Mouse (Mus musculus): Measurements from ENCODE around the gene Aff4. TPM values are rescaled to one million over a fixed set of nuclear protein-coding genes. Genes with fewer than 3 reads are reported as not detected.
"Not testable (repeated sequence)": the region's sequence is repeated elsewhere in the genome, so short reads cannot be mapped to it uniquely, and the experiment has no call there.

Aff4 gene
- 70.3 and 71.1 TPM in 2 replicates for polyA plus RNA-seq (2016; fragmentation: Nextera tagmentation; extraction: Ambion mirVana)

DNA sequence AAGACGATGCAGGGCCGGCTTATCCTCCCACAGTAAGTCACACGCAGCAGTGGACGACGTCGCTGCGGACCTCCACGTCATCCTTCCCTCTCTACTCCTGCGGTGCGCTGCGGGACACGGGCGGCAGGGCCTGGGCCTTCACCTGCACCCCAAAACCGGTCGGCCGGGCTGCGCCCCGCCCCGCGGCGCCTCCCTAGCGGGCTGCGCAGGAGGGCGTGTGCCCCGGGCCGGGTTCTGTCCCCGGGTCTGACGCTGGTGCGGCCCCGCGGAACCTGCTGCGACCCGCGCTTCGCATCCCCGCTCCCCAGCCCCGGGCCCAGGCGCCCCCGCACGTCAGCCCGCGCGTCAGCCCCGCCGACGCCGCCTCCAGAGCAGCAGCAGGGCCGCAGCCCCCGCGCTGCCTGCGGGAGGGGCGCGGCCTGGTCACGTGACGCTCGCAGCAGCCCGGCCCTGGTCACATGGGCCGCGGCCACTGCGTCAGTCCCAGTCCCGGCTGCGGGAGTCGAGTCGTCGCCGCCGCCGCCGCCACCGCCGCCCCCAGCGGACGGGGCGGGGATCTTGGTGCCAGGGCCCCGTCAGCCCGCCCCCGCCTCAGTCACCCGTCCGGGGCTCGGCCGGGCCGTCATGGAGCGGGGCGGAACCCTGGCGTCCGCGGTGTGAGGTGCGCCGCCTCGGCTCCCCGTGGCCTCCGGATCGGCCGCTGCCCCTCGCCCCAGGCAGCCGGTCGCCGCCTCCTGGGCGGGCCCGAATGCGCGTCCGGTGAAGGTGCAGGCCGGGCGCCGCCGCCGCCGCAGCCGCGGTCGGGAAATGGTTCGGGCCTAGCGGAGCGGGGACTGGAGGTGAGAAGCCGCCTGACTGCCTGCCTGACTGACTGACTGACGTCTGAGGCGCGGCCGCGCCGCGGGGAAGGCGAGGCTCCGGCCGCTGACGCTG is at the start of gene Aff4:
Aff4 (plus strand) TSS at position 543 of the 933 bp plus-strand sequence.
- under 1% methylated on average over 113 of the region's 127 CpGs for WGBS
- ATAC-seq (ENCODE audit: insufficient number of reproducible peaks, insufficient read depth, low FRiP score, low TSS enrichment): peak; percentile 89
- H3K27ac ChIP-seq: peak within 1 kb of the TSS; percentile 96

DNA sequence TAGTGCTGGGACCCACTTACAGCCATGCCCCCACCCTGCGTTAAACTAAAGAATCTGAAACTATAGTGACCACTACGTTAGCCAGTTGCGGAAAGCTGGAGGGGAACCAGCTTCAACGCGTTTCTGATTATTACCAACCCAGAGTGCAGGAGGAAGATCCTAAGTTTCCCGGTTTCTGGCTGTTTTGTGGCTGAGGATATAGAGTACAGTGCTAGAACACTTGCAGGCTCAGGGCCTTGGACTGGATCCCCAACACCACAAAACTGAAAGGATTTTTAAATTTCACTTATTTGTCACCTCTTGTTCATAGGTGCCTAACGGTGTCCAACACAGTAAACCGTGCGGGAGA is 49.5 kb upstream of the Aff4 start:
- Histone ChIP-seq H3K9me3 (no peaks in the 10 kb centered on the region), H3K36me3 (0 out of 2 replicates have a peak, but pooled peaks cover 8% of the 10 kb centered on the region), H3K27ac (peak overlapping the region; percentile 98), H3K4me2 (replicated peaks) (peak overlapping the region; percentile 73), H3K4me1 (peaks cover 22% of the 10 kb centered on the region), H3K27me3 (no peaks in the 10 kb centered on the region), H3K9ac (peak overlapping the region; percentile 64), H3K4me3 (peak overlapping the region; percentile 99)
- WGBS: 53% methylated on average over 9 of the region's 9 CpGs
- no peak for ATAC-seq (ENCODE audit: insufficient number of reproducible peaks, insufficient read depth, low FRiP score, low TSS enrichment)

More for the DNA sequence above, at the start of gene Aff4:
- Histone ChIP-seq H3K4me2 (replicated peaks) (peak within 1 kb of the TSS; percentile 60), H3K9me3 (no peaks in the 10 kb centered on the region), H3K4me1 (peaks cover 9% of the 10 kb centered on the region), H3K4me3 (peak within 1 kb of the TSS; percentile 97), H3K9ac (peak within 1 kb of the TSS; percentile 98), H3K36me3 (no peaks in the 10 kb centered on the region), H3K27me3 (no peaks in the 10 kb centered on the region)

DNA sequence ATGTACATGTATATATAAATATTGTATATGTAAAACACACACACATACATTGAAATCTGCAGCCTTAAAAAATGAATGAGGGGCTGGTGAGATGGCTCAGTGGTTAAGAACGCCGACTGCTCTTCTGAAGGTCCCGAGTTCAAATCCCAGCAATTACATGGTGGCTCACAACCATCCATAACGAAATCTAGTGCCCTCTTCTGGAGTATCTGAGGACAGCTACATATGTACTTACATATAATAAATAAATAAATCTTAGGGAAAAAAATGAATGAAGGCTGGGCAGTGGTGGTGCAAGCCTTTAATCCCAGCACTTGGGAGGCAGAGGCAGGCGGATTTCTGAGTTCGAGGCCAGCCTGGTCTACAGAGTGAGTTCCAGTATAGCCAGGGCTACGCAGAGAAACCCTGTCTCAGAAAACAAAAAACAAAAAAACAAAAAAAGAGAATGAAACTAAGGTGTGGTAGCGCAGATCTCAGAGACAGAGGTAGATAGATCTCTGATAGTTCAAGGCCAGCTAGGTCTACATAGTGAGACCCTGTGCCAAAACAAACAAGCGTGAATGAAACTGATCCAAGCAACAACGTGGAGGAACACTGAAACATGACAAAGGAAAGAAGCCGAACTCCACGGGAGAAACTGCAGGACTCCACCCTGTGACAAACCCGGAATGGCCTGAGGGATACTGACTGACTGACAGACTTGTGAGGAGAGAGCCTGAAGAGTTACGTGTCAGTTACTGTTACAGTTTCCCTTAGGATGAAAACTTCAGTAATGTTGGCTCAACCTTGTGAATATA is 46.4 kb upstream of the Aff4 start:
- WGBS: 84% methylated on average over 14 of the region's 14 CpGs
- H3K36me3 ChIP-seq: no peaks in the 10 kb centered on the region
- no peak for ATAC-seq (ENCODE audit: insufficient number of reproducible peaks, insufficient read depth, low FRiP score, low TSS enrichment)
- H3K9me3 ChIP-seq: no peaks in the 10 kb centered on the region
- H3K27me3 ChIP-seq: no peaks in the 10 kb centered on the region
- no peak overlapping the region for H3K4me2 ChIP-seq (replicated peaks)
- H3K27ac ChIP-seq: no peak overlapping the region
- peaks cover 20% of the 10 kb centered on the region for H3K4me1 ChIP-seq
- no peak overlapping the region for H3K9ac ChIP-seq
- no peak overlapping the region for H3K4me3 ChIP-seq

DNA sequence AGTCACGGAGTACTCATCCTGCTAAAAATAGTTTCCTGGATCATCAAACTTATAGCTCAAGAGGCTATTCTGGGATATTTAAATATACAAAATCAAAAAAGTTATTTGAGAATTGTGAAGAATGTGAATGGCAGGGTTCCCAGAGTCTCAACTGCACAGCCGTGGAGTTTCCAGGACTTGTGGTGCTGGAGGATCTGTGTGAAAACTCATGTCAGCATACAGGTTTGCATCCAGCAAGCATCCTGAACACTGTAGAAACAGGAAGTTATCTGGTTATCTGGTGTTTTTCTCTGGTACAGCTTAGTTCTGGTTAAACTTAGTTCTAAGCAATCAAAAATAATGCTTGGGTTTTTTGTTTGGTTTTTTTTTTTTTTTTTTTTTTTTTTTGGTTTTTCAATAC is 43.7 kb upstream of the Aff4 start:
- H3K4me2 ChIP-seq (replicated peaks): no peak overlapping the region
- no peak for ATAC-seq (ENCODE audit: insufficient number of reproducible peaks, insufficient read depth, low FRiP score, low TSS enrichment)
- H3K27me3 ChIP-seq: no peaks in the 10 kb centered on the region
- 88% methylated on average over 2 of the region's 2 CpGs for WGBS
- no peak overlapping the region for H3K9ac ChIP-seq
- no peaks in the 10 kb centered on the region for H3K36me3 ChIP-seq
- H3K4me3 ChIP-seq: no peak overlapping the region
- no peaks in the 10 kb centered on the region for H3K9me3 ChIP-seq
- H3K4me1 ChIP-seq: peaks cover 14% of the 10 kb centered on the region
- no peak overlapping the region for H3K27ac ChIP-seq

DNA sequence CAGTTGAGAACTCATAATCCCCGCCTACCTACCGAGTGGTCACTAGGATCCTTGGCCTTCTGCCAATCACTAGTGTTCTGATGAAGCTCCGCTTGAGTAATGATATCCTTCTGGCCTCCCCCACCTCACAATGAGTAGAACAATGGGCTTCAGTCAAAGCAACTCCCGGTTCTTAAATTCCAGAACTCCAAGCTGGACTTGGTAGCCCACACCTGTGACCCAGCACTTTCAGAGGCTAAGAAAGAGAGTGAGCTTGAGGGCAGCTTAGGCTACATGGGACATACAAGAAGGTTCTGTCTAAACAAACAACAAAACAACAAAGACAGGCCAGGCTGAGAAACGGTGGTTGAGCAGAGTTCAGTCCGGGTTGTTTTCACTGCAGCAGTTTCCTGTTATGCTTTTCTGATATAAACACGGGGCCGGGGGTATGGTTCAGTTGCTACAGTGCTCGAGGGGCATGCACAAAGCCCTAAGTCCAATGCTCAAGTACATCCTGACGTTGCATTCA is 43.0 kb upstream of the Aff4 start:
- 0 out of 2 replicates have a peak overlapping the region, but pooled peaks have one; percentile 5 for H3K27ac ChIP-seq
- no peak for ATAC-seq (ENCODE audit: insufficient number of reproducible peaks, insufficient read depth, low FRiP score, low TSS enrichment)
- H3K4me1 ChIP-seq: peaks cover 14% of the 10 kb centered on the region
- no peak overlapping the region for H3K4me3 ChIP-seq
- no peaks in the 10 kb centered on the region for H3K27me3 ChIP-seq
- no peaks in the 10 kb centered on the region for H3K9me3 ChIP-seq
- WGBS: 52% methylated on average over 10 of the region's 10 CpGs
- H3K9ac ChIP-seq: no peak overlapping the region
- no peak overlapping the region for H3K4me2 ChIP-seq (replicated peaks)
- no peaks in the 10 kb centered on the region for H3K36me3 ChIP-seq

DNA sequence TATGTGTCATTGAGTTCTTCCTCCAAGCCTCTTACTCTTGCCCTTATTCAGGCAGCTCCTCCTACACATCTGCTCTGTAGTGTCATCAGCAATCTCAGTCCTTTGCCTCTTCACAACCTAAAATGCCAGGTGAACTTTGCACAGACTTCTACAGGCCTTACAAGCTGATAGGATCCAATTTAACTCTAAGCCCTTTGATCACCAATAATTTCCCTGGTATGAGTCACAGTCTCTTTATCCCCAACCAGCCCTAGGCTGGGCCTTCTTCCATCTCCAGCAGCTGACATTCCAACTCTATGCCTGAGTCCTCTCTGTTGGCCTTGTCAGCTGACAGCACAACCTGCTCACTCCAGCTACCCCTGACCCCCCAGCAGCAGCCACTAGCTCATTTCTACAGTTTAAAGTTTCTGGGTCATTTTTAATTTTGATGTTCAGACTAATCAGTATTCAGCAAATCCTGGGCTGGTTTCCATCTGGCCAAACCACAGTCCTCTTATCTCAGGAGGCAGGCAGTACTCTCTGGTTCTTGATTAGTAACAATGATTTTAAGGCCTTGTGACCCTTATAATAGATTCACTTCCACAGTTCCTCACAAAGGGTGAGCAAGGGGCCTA is 42.3 kb upstream of the Aff4 start:
- Histone ChIP-seq H3K4me3 (no peak overlapping the region), H3K4me2 (replicated peaks) (no peak overlapping the region), H3K4me1 (peaks cover 14% of the 10 kb centered on the region), H3K27me3 (no peaks in the 10 kb centered on the region), H3K9ac (no peak overlapping the region), H3K9me3 (no peaks in the 10 kb centered on the region), H3K27ac (peak overlapping the region; percentile 67), H3K36me3 (no peaks in the 10 kb centered on the region)
- peak; percentile 47; the same call in 1 of the 2 replicates for ATAC-seq (ENCODE audit: insufficient number of reproducible peaks, insufficient read depth, low FRiP score, low TSS enrichment)

DNA sequence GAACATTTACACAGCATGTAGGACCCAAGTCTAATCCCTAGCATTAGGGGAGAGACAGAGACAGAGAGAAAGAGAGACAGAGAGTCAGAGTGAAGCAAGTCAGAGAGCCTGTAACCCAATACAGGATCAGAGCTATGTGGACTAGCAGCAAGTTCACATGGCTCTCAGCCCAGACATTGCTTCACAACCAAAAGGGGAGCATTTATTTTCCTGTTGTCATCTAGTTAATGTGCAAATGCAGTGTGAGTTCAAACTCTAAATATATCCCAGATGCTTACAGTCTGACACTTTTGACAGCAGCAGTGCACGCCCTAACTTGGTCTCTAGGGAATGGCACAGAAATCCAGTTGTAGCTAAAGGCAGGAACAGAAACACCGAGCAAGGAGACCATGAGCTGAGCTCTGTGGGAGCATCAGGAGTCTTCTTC is 41.7 kb upstream of the Aff4 start:
- ATAC-seq (ENCODE audit: insufficient number of reproducible peaks, insufficient read depth, low FRiP score, low TSS enrichment): no peak
- Histone ChIP-seq H3K9ac (no peak overlapping the region), H3K9me3 (no peaks in the 10 kb centered on the region), H3K36me3 (no peaks in the 10 kb centered on the region), H3K4me1 (peaks cover 14% of the 10 kb centered on the region), H3K27ac (peak overlapping the region; percentile 67), H3K27me3 (no peaks in the 10 kb centered on the region), H3K4me3 (no peak overlapping the region), H3K4me2 (replicated peaks) (no peak overlapping the region)
- whole genome bisulfite sequencing: 25% methylated on average over 2 of the region's 2 CpGs

DNA sequence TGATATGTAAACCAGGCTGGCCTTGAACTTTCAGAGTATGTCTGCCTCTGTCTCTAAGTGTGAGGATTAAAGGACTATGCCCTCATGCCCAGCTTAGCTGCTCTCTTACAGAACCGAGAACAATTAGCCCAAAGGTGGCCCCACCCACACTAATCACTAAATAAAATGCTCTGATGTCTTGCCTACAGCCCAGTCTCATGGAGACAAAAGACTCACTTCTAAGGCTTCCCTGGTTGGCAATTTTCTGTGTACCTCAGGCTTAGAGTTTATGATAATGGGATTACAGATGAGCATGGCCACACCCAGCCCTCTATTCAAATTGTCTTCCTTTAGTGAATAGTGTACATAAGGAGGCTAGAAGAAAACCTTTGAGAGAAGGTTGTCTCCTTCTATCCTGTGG is 39.2 kb upstream of the Aff4 start:
- Histone ChIP-seq H3K4me1 (peaks cover 14% of the 10 kb centered on the region), H3K36me3 (no peaks in the 10 kb centered on the region), H3K4me2 (replicated peaks) (no peak overlapping the region), H3K9ac (no peak overlapping the region), H3K4me3 (no peak overlapping the region), H3K27me3 (no peaks in the 10 kb centered on the region), H3K9me3 (no peaks in the 10 kb centered on the region), H3K27ac (no peak overlapping the region)
- no peak for ATAC-seq (ENCODE audit: insufficient number of reproducible peaks, insufficient read depth, low FRiP score, low TSS enrichment)
- WGBS: 35% methylated on average over 1 of the region's 1 CpGs

DNA sequence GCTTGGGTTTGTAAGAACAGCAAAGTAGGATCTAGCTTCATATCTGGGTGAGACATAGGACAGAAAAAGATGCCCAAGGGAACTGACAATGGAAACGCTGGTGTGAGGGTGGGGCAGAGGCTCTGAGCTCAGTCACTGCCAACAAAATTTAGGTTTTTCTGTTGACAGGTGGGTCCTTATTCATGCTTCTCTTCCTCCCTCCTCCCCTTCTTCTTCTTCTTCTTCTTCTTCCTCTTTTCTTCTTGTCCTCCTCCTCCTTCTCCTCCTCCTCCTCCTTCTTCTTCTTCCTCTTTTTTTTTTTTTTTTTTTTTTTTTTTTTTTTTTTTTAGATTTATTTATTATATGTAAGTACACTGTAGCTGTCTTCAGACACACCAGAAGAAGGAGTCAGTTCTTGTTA is 37.8 kb upstream of the Aff4 start:
- not testable (repeated sequence) for H3K9me3 ChIP-seq; H3K4me2 ChIP-seq (replicated peaks); H3K9ac ChIP-seq; H3K27ac ChIP-seq; ATAC-seq (ENCODE audit: insufficient number of reproducible peaks, insufficient read depth, low FRiP score, low TSS enrichment); H3K4me3 ChIP-seq; H3K27me3 ChIP-seq; H3K36me3 ChIP-seq
- peaks cover 11% of the 10 kb centered on the region for H3K4me1 ChIP-seq
- 67% methylated on average over 1 of the region's 1 CpGs for WGBS

DNA sequence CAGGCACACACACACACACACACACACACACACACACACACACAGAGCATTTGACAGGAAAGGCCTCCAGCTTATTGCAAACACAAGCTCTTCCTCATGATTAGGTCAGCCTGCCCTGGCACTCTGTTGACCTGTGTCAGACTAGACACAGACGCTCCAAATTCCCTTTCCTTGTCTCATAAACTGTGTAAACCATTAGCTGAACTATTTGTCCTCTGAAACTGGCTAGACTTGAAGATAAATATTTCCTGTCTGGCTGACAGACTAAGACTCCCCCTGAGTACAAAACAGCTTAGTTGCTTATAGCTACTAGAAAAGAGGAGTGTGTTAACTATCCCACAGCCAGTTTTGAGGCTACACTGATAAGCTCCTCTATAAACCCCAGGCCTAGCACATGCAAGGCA is 35.9 kb upstream of the Aff4 start:
- no peak overlapping the region for H3K4me2 ChIP-seq (replicated peaks)
- no peak overlapping the region for H3K9ac ChIP-seq
- H3K27me3 ChIP-seq: no peaks in the 10 kb centered on the region
- 33% methylated on average over 1 of the region's 1 CpGs for WGBS
- no peak overlapping the region for H3K27ac ChIP-seq
- no peaks in the 10 kb centered on the region for H3K36me3 ChIP-seq
- no peak overlapping the region for H3K4me3 ChIP-seq
- no peak for ATAC-seq (ENCODE audit: insufficient number of reproducible peaks, insufficient read depth, low FRiP score, low TSS enrichment)
- no peaks in the 10 kb centered on the region for H3K9me3 ChIP-seq
- no peaks in the 10 kb centered on the region for H3K4me1 ChIP-seq

DNA sequence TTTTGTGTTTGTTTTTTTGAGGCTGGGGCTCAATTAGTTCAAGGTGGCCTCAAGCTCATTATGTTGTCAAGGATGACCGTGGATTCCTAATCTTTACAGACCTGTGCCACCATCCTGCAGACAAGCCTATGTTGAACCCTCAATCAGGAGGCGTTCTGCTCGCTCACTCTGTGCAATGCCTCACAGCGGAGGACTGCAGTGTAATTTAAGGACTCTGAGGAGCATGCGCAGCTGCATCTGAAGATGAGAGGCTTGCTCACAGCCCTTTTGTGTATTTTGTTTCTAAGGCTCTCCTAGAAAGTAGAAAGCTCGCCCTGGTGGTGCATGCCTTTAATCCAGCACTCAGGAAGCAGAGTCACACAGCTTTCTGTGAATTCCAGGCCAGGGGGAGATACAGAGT is 33.6 kb upstream of the Aff4 start:
- Histone ChIP-seq H3K27me3 (no peaks in the 10 kb centered on the region), H3K4me3 (no peak overlapping the region), H3K9ac (no peak overlapping the region), H3K36me3 (no peaks in the 10 kb centered on the region), H3K9me3 (no peaks in the 10 kb centered on the region), H3K27ac (peak overlapping the region; percentile 12; the same call in 1 of the 2 replicates), H3K4me1 (no peaks in the 10 kb centered on the region), H3K4me2 (replicated peaks) (no peak overlapping the region)
- WGBS: 40% methylated on average over 6 of the region's 6 CpGs
- ATAC-seq (ENCODE audit: insufficient number of reproducible peaks, insufficient read depth, low FRiP score, low TSS enrichment): no peak

Data from embryonic facial prominence, embryonic 12.5 days (tissue).